Comparison of ENCODE assay signal across 20 mouse cellular contexts in the genomic region with DNA sequence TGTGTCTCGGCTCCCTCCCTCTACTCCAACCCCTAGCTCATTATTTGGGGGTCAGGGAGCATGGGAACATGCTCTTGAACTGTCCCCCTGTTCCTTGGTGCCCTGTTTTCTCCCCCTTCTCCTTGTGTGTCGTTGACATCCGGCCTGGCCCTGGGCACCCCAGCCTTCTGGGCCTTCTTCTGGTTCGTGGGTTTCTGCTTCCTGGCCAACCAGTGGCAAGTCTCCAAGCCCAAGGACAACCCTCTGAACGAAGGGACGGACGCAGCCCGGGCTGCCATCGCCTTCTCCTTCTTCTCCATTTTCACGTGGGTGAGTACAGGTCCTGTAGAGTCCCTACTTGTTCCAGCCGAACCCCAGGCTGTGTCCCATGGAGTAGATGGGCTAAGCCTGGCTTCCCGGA. TPM values are rescaled to one million over a fixed set of nuclear protein-coding genes. Genes with fewer than 3 reads are reported as not detected.
"Had no signal": no experiment of that assay in that cellular context is flagged by ENCODE, and none has a peak within 500 bp of the region (broad histone marks: within the 10 kb centered on the region; RNA-seq: fewer than 3 reads in every experiment).

No protein-coding gene starts in this region.

- H3K9me3 ChIP-seq: kidney, embryonic 15.5 days; limb, embryonic 12.5 days; limb, embryonic 15.5 days; midbrain, embryonic 12.5 days had no signal

- DNase-seq: kidney, adult 11 months; kidney, adult 8-10 months; kidney, postnatal 14 days; kidney, postnatal 4 days; left cerebral cortex, postnatal 4 days; liver, postnatal 0 days; lung, embryonic 14.5 days; thymus, adult 18-20 months; thymus, postnatal 36 days had no signal

- H3K27me3 ChIP-seq: kidney, embryonic 15.5 days; limb, embryonic 12.5 days; limb, embryonic 15.5 days; midbrain, embryonic 12.5 days had no signal

- H3K4me1 ChIP-seq: kidney, embryonic 15.5 days; limb, embryonic 15.5 days; midbrain, embryonic 12.5 days had no signal

- H3K9ac ChIP-seq: kidney, embryonic 15.5 days; limb, embryonic 12.5 days; limb, embryonic 15.5 days; liver, embryonic 14.5 days; liver, postnatal 0 days; lung, embryonic 14.5 days; midbrain, embryonic 12.5 days had no signal

- H3K27ac ChIP-seq: kidney, embryonic 15.5 days; limb, embryonic 12.5 days; limb, embryonic 15.5 days; liver, embryonic 14.5 days; macrophage; midbrain, embryonic 12.5 days had no signal

- H3K4me2 ChIP-seq: kidney, embryonic 15.5 days; limb, embryonic 12.5 days; limb, embryonic 15.5 days; liver, embryonic 11.5 days; lung, embryonic 14.5 days; midbrain, embryonic 12.5 days had no signal

- H3K4me3 ChIP-seq: kidney, embryonic 15.5 days; limb, embryonic 12.5 days; limb, embryonic 15.5 days; midbrain, embryonic 12.5 days; myocyte had no signal

- ATAC-seq: liver, postnatal 0 days; lung, postnatal 0 days; midbrain, embryonic 16.5 days had no signal

- H3K36me3 ChIP-seq: kidney, embryonic 15.5 days; limb, embryonic 12.5 days; limb, embryonic 15.5 days had no signal

RNA-seq across cellular contexts. Expression of gene Syngr1, which starts 20.3 kb away (rescaled TPM):
- total RNA-seq: monocyte, adult 5-6 weeks had no signal
